Mouse (Mus musculus): Measurements from ENCODE around the gene St5. TPM values are rescaled to one million over a fixed set of nuclear protein-coding genes. Genes with fewer than 3 reads are reported as not detected.

The St5 gene
- total and polyA plus RNA-seq, 3 experiments: 2.6 to 3.4 TPM; not detected in 1

DNA sequence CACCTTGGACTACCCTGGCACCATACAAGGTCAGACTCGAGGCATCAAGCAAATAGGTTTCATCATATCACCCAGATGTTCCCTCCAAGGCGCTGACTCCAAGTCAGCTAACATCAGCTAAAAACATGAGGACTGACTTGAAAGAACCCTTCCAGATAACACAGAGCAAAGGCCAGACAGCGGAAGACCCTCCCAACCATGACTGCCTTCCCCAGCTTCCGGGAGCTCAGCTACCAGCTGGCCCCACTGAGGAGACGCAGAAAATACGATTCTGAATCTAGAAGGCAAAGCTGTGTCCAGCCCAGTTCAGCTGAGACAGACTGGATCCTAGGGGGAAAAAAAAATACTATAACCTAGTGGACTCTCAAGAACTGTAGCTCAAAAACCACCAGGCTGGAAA is 114.4 kb downstream of the St5 start:
- H3K4me1 ChIP-seq (ENCODE audit: control insufficient read depth in 1 of 2, insufficient read depth in 2 of 2, low read length in 2 of 2): peaks cover 8 to 22% of the 10 kb centered on the region in 2 experiments
- DNase-seq (ENCODE audit: low read depth, low spot score): no peak

DNA sequence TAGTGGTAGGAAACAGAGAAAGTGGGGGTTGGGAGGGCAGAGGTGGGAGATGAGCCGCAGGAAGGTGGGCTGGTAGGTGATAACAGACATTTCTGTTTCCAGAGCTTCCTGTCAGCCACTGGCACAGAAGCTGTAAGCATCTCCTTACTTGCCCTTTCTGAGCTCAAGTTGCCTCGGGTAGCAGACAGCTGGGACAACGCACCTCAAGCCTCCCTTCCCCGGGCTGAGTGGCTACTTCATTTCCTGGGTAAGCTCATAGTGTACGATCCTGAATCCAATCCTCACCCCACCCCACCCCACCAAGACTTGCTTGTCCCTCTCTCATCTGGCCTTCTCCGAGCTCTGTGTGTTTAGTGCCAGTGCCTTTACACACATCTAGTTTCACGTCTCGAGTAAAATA is 115.3 kb downstream of the St5 start:
- no peak; a peak in 1 of 4 replicates for TF ChIP-seq EP300 (IDR thresholded peaks at IDR 0.05; ENCODE audit: low read depth in 1 of 2, low read length in 2 of 2)
- TF ChIP-seq ZNF384 (IDR thresholded peaks at IDR 0.05; ENCODE audit: low read depth, low read length): no peak
- TF ChIP-seq RCOR1 (IDR thresholded peaks at IDR 0.05; ENCODE audit: low read depth, low read length): no peak
- TF ChIP-seq GATA1 (IDR thresholded peaks at IDR 0.05; ENCODE audit: low read depth, low read length): no peak
- no peak for TF ChIP-seq TAL1 (IDR thresholded peaks at IDR 0.05; ENCODE audit: low read length)
- TF ChIP-seq UBTF (IDR thresholded peaks at IDR 0.05; ENCODE audit: borderline replicate concordance, insufficient read depth, low read depth, low read length): no peak
- no peak for TF ChIP-seq HCFC1 (IDR thresholded peaks at IDR 0.05; ENCODE audit: low read depth, low read length)
- no peak for TF ChIP-seq CTCF (IDR thresholded peaks at IDR 0.05 in 2 of 3, conservative IDR thresholded peaks at IDR 0.05 in 1 of 3; ENCODE audit: control insufficient read depth in 1 of 3, insufficient read depth in 1 of 3, low read depth in 2 of 3, low read length in 3 of 3, poor library complexity in 1 of 3, severe bottlenecking in 1 of 3)
- Histone ChIP-seq H3K27me3 (ENCODE audit: control insufficient read depth in 1 of 2, insufficient read depth in 2 of 2, low read length in 2 of 2) (no peaks in the 10 kb centered on the region), H3K79me2 (ENCODE audit: control insufficient read depth, insufficient read depth, low read length, poor library complexity) (no peaks in the 10 kb centered on the region), H3K4me1 (ENCODE audit: control insufficient read depth in 1 of 2, insufficient read depth in 2 of 2, low read length in 2 of 2) (peaks cover 6 to 19% of the 10 kb centered on the region in 2 experiments), H3K4me3 (ENCODE audit: control insufficient read depth in 1 of 2, insufficient read depth in 1 of 2, low read depth in 2 of 2, low read length in 2 of 2) (peak overlapping the region; percentile 40 to 41), H3K36me3 (ENCODE audit: control insufficient read depth in 1 of 2, insufficient read depth in 2 of 2, low read length in 2 of 2) (peaks cover 0 to 10% of the 10 kb centered on the region in 2 experiments; a peak in 2 of 4 replicates), H3K9ac (ENCODE audit: control insufficient read depth, low read depth, low read length, poor library complexity, severe bottlenecking) (peak overlapping the region; percentile 46), H3K27ac (ENCODE audit: control insufficient read depth, low read depth, low read length) (peak overlapping the region; percentile 44; the same call in 1 of the 2 replicates), H3K9me3 (replicated peaks; ENCODE audit: insufficient read depth, low read length) (no peaks in the 10 kb centered on the region)
- DNase-seq (ENCODE audit: low read depth, low spot score): no peak

More for the DNA sequence above, 114.4 kb downstream of the St5 start:
- Histone ChIP-seq H3K27ac (ENCODE audit: control insufficient read depth, low read depth, low read length) (no peak overlapping the region), H3K9ac (ENCODE audit: control insufficient read depth, low read depth, low read length, poor library complexity, severe bottlenecking) (no peak overlapping the region), H3K27me3 (ENCODE audit: control insufficient read depth in 1 of 2, insufficient read depth in 2 of 2, low read length in 2 of 2) (no peaks in the 10 kb centered on the region), H3K36me3 (ENCODE audit: control insufficient read depth in 1 of 2, insufficient read depth in 2 of 2, low read length in 2 of 2) (peaks cover 0 to 14% of the 10 kb centered on the region in 2 experiments; a peak in 2 of 4 replicates), H3K9me3 (replicated peaks; ENCODE audit: insufficient read depth, low read length) (no peaks in the 10 kb centered on the region), H3K4me3 (ENCODE audit: control insufficient read depth in 1 of 2, insufficient read depth in 1 of 2, low read depth in 2 of 2, low read length in 2 of 2) (no peak overlapping the region), H3K79me2 (ENCODE audit: control insufficient read depth, insufficient read depth, low read length, poor library complexity) (no peaks in the 10 kb centered on the region)
- TF ChIP-seq CTCF (IDR thresholded peaks at IDR 0.05 in 2 of 3, conservative IDR thresholded peaks at IDR 0.05 in 1 of 3; ENCODE audit: control insufficient read depth in 1 of 3, insufficient read depth in 1 of 3, low read depth in 2 of 3, low read length in 3 of 3, poor library complexity in 1 of 3, severe bottlenecking in 1 of 3) (no peak), CHD1 (IDR thresholded peaks at IDR 0.05; ENCODE audit: low read depth, low read length) (no peak)

DNA sequence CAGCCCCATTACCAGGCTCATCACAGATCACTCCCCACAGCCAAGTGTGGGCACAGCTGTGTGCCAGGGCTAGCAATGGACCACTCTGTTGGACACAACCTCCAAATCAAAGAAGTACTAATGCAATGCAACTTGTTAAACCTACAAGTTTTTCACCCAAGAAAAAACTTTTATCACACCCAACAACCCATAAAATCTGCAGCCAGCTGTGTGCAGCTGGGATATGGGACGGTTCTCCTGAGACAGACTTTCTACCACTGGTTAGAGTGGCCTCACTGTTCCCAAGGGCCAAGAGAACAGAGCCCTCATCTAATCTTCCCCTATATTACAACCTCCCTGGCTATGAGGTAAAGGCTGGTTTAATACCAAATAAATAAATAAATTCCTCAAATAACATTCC is 118.9 kb downstream of the St5 start:
- no peak overlapping the region for H3K9ac ChIP-seq (ENCODE audit: control insufficient read depth, low read depth, low read length, poor library complexity, severe bottlenecking)
- no peak overlapping the region for H3K27ac ChIP-seq (ENCODE audit: control insufficient read depth, low read depth, low read length)
- DNase-seq (ENCODE audit: low read depth, low spot score): no peak
- H3K79me2 ChIP-seq (ENCODE audit: control insufficient read depth, insufficient read depth, low read length, poor library complexity): no peaks in the 10 kb centered on the region
- H3K9me3 ChIP-seq (replicated peaks; ENCODE audit: insufficient read depth, low read length): no peaks in the 10 kb centered on the region
- peaks cover 6 to 16% of the 10 kb centered on the region in 2 experiments for H3K4me1 ChIP-seq (ENCODE audit: control insufficient read depth in 1 of 2, insufficient read depth in 2 of 2, low read length in 2 of 2)
- peaks cover 0 to 10% of the 10 kb centered on the region in 2 experiments; a peak in 2 of 4 replicates for H3K36me3 ChIP-seq (ENCODE audit: control insufficient read depth in 1 of 2, insufficient read depth in 2 of 2, low read length in 2 of 2)
- H3K4me3 ChIP-seq (ENCODE audit: control insufficient read depth in 1 of 2, insufficient read depth in 1 of 2, low read depth in 2 of 2, low read length in 2 of 2): no peak overlapping the region
- TF ChIP-seq POLR2A (IDR thresholded peaks at IDR 0.05; ENCODE audit: control insufficient read depth in 1 of 2, insufficient read depth in 1 of 2, low read depth in 1 of 2, low read length in 2 of 2, poor library complexity in 1 of 2) (no peak), EP300 (IDR thresholded peaks at IDR 0.05; ENCODE audit: low read depth in 1 of 2, low read length in 2 of 2) (no peak), RAD21 (IDR thresholded peaks at IDR 0.05; ENCODE audit: low read depth, low read length) (no peak), MXI1 (IDR thresholded peaks at IDR 0.05; ENCODE audit: low read depth, low read length) (no peak), MAX (IDR thresholded peaks at IDR 0.05; ENCODE audit: low read length) (no peak)
- H3K27me3 ChIP-seq (ENCODE audit: control insufficient read depth in 1 of 2, insufficient read depth in 2 of 2, low read length in 2 of 2): no peaks in the 10 kb centered on the region
